Mouse (Mus musculus) frontal cortex, postnatal 36 days (tissue): ENCODE results near the gene Srm.

Experiments used
- DNase-seq, 2 experiments: peaks; one replicate each; pipeline ENCODE4 v3.0.0; 2022; ENCODE audit warnings: low spot score in 2 of 2

Gene Srm

DNA sequence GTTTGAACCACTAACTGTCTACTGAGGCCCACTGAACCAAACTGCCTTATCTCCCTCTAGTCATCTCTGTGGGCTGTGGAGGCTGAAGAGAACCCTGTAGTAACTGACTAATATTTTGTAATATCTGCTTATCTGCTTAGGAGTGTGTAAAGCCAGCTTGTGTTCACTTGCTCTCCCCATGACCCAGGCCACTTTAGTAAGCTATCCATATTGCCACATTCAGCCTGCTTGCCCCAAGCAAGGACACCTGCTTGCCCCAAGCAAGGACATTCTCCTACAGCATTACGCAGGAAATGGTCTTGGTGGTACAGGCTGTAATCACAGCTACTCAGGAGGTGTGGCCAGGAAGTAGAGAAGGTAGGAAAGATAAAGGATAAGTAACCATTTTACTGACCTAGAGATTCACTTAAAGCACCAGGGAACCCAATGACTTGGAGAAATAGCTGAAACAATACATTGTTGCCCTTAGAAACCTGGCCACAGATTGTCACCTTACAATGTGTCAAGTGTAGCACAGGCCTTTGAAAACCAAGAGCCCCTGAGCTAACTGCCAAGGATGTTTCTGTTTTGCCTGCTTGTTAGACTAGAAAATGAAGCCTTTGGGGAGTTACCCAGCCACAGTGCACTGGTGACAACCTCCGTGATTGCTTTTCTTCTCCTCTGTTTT, 42.2 kb downstream of the Srm start:
- DNase-seq, result no peak

DNA sequence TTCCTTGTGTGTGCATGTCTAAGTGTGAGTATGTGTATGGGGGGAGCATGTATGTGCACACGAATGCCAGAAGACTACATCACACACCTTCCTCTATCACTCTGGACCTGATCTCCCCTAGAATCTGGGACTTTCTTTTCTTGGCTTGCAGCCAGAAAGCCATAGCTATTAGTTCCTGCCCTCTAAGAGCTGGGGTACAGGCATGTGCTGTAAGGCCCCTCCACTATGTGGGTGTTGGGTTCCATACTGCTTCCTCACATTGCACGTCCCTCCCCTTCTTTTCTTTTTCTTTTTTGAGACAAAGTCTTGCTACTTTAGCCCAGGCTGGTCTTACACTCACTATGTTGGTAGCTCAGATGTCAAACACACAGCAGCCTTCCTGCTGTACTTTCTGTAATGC, 44.0 kb downstream of the Srm start:
- DNase-seq, result no peak

DNA sequence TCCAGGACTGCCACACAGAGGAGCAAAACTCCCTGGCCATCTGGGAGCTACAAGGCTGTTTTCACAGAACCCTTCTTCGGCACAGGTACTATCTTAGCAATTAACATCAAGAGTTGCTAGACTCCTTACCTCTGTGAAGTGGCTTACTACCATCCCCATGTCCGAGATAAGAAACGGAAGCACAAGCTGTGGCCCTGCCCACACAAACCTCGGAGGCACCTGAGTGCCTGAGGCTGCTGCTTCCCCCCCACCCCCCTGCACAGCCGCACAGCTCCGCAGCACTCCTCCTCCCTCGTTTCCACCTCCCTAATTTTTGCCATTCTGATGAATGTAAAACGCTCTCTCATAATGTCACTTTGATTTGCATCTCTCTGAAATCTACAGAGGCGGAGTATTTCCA, 47.0 kb downstream of the Srm start:
- DNase-seq, result no peak

DNA sequence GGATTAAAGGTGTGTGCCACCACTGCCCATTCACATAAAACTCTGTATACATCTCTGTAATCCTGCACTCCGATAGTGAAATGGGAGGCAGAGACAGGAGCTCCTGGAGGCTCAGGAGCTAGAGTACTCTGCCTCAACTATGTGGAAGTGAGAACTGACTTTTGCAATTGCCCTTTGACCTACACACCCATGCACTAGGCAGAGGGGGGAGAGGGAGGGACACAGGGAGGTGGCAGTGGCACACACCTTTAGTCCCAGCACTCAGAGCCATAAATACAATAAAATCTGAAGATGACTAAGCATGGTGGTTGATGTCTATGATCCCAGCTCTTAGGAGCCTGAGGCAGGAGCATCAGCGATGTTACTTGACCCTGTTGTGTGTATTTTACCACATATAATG, 48.2 kb downstream of the Srm start:
- DNase-seq, result no peak

DNA sequence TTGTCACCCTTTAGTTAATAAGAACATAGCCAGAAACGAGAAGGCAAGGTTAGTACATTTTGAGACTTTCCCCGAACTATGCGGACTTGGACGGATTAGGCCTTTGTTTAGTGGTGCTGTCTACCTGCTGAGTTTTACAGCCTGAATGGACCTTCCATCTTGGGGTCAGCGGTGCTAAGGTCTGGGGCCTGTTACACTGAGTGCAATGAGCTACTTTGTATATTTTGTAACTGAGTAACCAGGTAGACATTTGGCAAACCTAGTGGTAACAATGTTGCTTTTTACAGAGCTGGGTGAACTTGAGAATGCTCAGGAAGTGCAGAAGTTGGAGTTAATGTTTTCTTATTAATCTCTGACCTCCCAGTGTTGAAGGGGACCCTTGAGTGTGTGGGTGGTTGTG, 49.8 kb downstream of the Srm start:
- no peak for DNase-seq

DNA sequence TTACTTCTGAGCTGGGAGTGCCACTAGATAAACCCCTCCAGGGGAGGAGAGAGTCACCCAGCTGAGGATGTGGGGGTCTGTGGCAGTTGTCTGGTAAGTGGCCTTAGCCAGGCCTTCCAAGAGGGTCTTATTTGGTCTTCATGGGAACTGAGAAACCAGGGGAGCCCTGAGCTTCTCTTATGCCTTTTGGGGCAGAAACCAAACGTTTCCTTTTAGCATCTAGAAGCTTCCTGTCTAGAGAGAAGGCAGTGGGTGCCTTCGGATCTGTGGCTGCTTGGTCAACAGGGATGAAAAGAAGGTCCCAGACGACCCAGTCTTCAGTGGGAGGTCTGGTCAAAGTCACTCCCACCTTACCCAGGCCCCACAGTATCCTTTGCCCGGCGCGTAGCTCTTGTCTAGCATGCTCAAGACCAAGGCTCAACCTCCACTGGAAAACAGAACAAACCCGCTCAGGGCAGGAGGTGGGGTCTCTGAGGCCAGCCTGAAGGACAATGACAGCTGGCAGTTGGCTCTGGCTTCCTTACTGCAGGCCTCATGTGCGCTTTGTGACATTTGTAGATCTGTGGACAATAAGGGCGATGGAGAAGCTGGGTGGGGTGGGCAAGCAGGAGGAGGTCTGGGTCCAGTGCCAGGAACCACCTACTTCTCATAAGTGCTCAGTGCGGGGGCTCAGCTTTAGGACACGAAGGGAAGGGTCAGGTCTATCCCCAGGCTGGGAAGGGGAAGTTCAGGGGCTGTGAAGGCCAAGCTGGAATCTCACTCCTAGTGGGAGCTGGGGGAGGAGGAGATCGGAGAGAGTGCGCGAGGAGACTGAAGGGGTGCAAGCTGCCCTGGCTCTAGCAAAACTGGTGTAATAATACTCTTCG, 52.2 kb downstream of the Srm start, which contains the start of gene Gm572:
TSS of gene Gm572 (plus strand) at position 27 of the 866 bp plus-strand sequence.
- DNase-seq, result no peak

DNA sequence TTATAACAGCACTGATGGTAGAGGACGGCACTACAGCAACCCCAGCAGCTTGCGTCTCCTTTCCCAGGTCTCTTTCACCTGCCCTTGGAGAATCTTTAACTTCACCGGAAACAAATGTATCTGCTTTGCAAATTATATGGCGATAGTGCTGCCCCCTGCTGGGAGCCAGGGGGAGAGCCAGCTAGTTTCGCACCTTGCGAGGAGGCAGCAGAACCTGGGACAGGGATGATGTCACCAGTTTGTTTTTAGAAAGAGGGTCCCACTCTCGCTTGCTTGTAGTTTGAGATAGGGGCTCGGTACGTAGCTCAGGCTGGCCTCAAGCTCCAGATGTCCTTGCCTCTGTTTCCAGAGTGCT, 52.8 kb downstream of the Srm start:
- peak; percentile 60 to 64 for DNase-seq
